Mouse (Mus musculus) CH12.LX (cell line): ENCODE results near the gene Fhdc1.

Experiments used
- CTCF ChIP-seq, 2 experiments: IDR thresholded peaks in 1 of 2; conservative IDR thresholded peaks in 1 of 2; 2 replicates each; pipeline ENCODE4 v1.5.1; 2011 to 2012; ENCODE audit warnings: low read depth in 2 of 2, low read length in 2 of 2, improper control_type of control experiment in 1 of 2, inconsistent platforms in 1 of 2, mild to moderate bottlenecking in 1 of 2, moderate library complexity in 1 of 2
- EP300 ChIP-seq: IDR thresholded peaks from 2 replicates; pipeline ENCODE4 v1.6.1; 2011; ENCODE audit warnings: low read length, improper control_type of control experiment
- HCFC1 ChIP-seq: IDR thresholded peaks from 2 replicates; pipeline ENCODE4 v1.6.1; 2012; ENCODE audit warnings: low read depth, mild to moderate bottlenecking, inconsistent platforms, low read length, improper control_type of control experiment
- IRF4 ChIP-seq: IDR thresholded peaks from 2 replicates; pipeline ENCODE4 v1.6.1; 2014; ENCODE audit warnings: low read depth, mild to moderate bottlenecking, inconsistent platforms, low read length, improper control_type of control experiment
- MAX ChIP-seq: IDR thresholded peaks from 2 replicates; pipeline ENCODE4 v1.6.1; 2011; ENCODE audit warnings: low read length, improper control_type of control experiment
- MAZ ChIP-seq: IDR thresholded peaks from 2 replicates; pipeline ENCODE4 v1.6.1; 2012; ENCODE audit warnings: low read depth, mild to moderate bottlenecking, inconsistent platforms, low read length, improper control_type of control experiment, moderate library complexity
- NELFE ChIP-seq: IDR thresholded peaks from 2 replicates; pipeline ENCODE4 v1.6.1; 2011; ENCODE audit warnings: low read depth, low read length, improper control_type of control experiment
- POLR2AphosphoS2 ChIP-seq: IDR thresholded peaks from 2 replicates; pipeline ENCODE4 v1.6.1; 2011; ENCODE audit warnings: low read depth, low read length, improper control_type of control experiment
- TBP ChIP-seq: conservative IDR thresholded peaks from 2 replicates; pipeline ENCODE4 v1.6.1; 2011; ENCODE audit warnings: low read depth, low read length, improper control_type of control experiment
- USF1 ChIP-seq: IDR thresholded peaks from 2 replicates; pipeline ENCODE4 v1.6.1; 2014; ENCODE audit warnings: low read depth, mild to moderate bottlenecking, inconsistent platforms, low read length, improper control_type of control experiment
- USF2 ChIP-seq: conservative IDR thresholded peaks from 2 replicates; pipeline ENCODE4 v1.6.1; 2011; ENCODE audit warnings: low read depth, low read length, improper control_type of control experiment
- ZNF384 ChIP-seq: IDR thresholded peaks from 2 replicates; pipeline ENCODE4 v1.6.1; 2012; ENCODE audit warnings: low read depth, low read length, improper control_type of control experiment, inconsistent platforms

- no peak for TF ChIP-seq USF1
- TF ChIP-seq CTCF (conservative IDR thresholded peaks at IDR 0.05 in 1 of 2, IDR thresholded peaks at IDR 0.05 in 1 of 2; ENCODE audit: low read depth in 2 of 2, low read length in 2 of 2), result no peak
- TF ChIP-seq IRF4, result no peak
- no peak for TF ChIP-seq ZNF384
- no peak for TF ChIP-seq NELFE
- TF ChIP-seq TBP, result no peak
- no peak for TF ChIP-seq POLR2AphosphoS2
- TF ChIP-seq MAX, result no peak
- no peak for TF ChIP-seq USF2
- TF ChIP-seq MAZ, result no peak
- TF ChIP-seq EP300, result no peak
- no peak for TF ChIP-seq HCFC1
Measured at GRCm38 (mm10) chr3:84474398-84474797, 5.8 kb downstream of the Fhdc1 start.
